Mouse (Mus musculus) C2C12 (cell line): Measurements from ENCODE around the gene Lbx2.

Experiments used
- CEBPB ChIP-seq: IDR thresholded peaks from one replicate; pipeline ENCODE4 v1.6.1; 2011; ENCODE audit warnings: low read depth, mild to moderate bottlenecking, control low read depth, moderate library complexity
- CTCF ChIP-seq: IDR thresholded peaks from one replicate; pipeline ENCODE4 v1.5.1; 2011; ENCODE audit not compliant: control insufficient read depth, insufficient read depth, insufficient read length
- MYOD1 ChIP-seq: IDR thresholded peaks from one replicate; pipeline ENCODE4 v1.6.1; 2011; ENCODE audit warnings: low read depth; ENCODE audit not compliant: control insufficient read depth, insufficient read length
- USF1 ChIP-seq: IDR thresholded peaks from one replicate; pipeline ENCODE4 v1.6.1; 2011; ENCODE audit warnings: low read depth, mild to moderate bottlenecking, control low read depth, moderate library complexity

DNA sequence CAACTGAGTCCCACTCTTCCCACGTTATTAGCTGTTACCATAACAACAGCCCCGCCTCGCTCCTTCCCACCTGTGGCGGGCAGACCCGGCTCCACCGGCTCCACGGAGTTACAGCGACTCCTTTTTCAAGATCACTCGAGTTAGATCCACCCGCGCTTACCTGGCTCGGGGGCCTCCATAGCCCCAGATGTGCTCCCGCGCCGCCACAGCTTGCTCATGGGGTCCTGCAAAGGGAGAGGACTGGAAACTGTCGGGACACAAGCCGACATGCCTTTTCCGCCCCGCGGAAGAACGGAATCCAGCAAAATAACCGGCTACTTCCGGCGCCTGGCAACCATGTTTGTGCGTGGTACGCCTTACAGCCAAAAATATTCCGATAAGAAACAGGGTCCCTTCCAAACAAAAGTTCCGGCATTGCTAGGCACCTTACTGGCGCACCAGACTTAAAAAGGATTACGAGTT is 38.7 kb downstream of the Lbx2 start:
- TF ChIP-seq CTCF (no peak), USF1 (no peak), CEBPB (no peak), MYOD1 (no peak)
